Mouse (Mus musculus): ENCODE measurements around the gene Commd3. TPM values are rescaled to one million over a fixed set of nuclear protein-coding genes. Genes with fewer than 3 reads are reported as not detected.

Commd3 gene
- polyA plus RNA-seq, 1 experiment from 2014 or later, result 223 TPM

DNA sequence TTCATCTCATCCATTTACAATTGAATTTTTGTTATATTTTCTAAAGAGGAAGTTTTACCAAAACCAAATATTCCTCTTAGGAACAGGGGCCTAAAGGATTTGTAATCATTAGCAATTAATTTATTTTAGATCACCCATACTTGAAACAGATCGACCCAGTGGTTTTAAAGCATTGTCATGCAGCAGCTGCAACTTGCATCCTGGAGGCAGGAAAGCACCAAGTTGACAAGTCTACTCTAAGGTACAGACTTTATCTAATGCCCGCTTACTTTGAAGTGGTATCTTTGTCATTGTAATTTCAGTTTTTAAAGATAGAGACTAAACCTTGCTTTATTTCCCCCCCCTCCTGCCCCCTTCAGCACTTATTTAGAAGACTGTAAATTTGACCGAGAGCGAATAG lies 1.6 kb downstream of the Commd3 start:
- H3K36me3 ChIP-seq (ENCODE audit: control insufficient read depth, insufficient read depth, low read length), result no peaks in the 10 kb centered on the region
- no peak overlapping the region; the same call in 1 of the 2 replicates for H3K4me2 ChIP-seq (replicated peaks; ENCODE audit: low read depth, low read length)

DNA sequence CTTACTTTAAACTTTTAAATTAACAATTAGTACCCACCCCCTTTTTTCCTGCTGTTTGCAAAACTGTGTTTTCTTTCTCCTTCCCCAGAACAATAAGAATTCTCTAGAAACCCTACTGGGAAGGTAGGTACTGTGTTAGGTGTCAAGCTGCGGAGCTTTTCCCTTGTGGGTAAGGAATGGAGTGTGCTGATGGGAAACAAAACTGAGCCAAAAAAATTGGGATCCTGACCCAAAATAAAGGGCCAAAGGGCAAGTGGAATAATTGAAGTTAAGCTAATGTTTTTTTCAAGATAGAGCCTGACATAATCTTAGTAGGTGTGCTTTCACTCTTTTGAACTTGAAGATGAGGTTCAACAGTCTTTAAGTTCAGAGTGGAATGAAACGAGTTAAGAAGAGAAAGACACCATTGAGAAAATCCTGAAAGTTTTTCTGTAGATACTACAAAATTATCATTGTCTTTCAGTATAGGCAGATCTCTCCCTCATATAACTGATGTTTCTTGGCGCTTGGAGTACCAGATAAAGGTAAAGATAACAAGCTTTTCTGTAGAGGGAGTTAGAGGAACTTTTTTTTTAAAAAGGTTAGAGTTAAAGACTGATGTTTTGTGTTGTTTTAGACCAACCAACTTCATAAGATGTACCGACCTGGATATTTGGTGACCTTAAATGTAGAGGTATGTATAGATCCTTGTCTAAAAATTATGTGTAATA lies 2.2 kb downstream of the Commd3 start:
- H3K9me3 ChIP-seq (ENCODE audit: control insufficient read depth, low read depth, low read length), result no peaks in the 10 kb centered on the region
- H3K27me3 ChIP-seq (ENCODE audit: control insufficient read depth, insufficient read depth, low read length), result no peaks in the 10 kb centered on the region
- ATAC-seq (ENCODE audit: insufficient number of reproducible peaks, insufficient read depth, low FRiP score, low read depth), result no peak
- H3K36me3 ChIP-seq (ENCODE audit: control insufficient read depth, insufficient read depth, low read length), result no peaks in the 10 kb centered on the region
- no peak overlapping the region for H3K4me3 ChIP-seq (ENCODE audit: low read depth, low read length)
- no peak overlapping the region for H3K27ac ChIP-seq (ENCODE audit: low read length)
- H3K4me2 ChIP-seq (replicated peaks; ENCODE audit: low read depth, low read length), result no peak overlapping the region; the same call in 1 of the 2 replicates
- H3K4me1 ChIP-seq (ENCODE audit: control insufficient read depth, insufficient read depth, low read length), result peaks cover 6% of the 10 kb centered on the region; the same call in 1 of the 2 replicates
- no peak overlapping the region for H3K9ac ChIP-seq (replicated peaks; ENCODE audit: low read depth, low read length)
- 77% methylated on average over 4 of the region's 4 CpGs for WGBS

More for the DNA sequence above, 1.6 kb downstream of the Commd3 start:
- H3K27ac ChIP-seq (ENCODE audit: low read length), result no peak overlapping the region
- H3K9me3 ChIP-seq (ENCODE audit: control insufficient read depth, low read depth, low read length), result no peaks in the 10 kb centered on the region
- no peak overlapping the region for H3K9ac ChIP-seq (replicated peaks; ENCODE audit: low read depth, low read length)
- H3K4me1 ChIP-seq (ENCODE audit: control insufficient read depth, insufficient read depth, low read length), result peaks cover 6% of the 10 kb centered on the region; the same call in 1 of the 2 replicates
- H3K27me3 ChIP-seq (ENCODE audit: control insufficient read depth, insufficient read depth, low read length), result no peaks in the 10 kb centered on the region
- 56% methylated on average over 4 of the region's 4 CpGs for WGBS
- no peak overlapping the region for H3K4me3 ChIP-seq (ENCODE audit: low read depth, low read length)
- no peak for ATAC-seq (ENCODE audit: insufficient number of reproducible peaks, insufficient read depth, low FRiP score, low read depth)

DNA sequence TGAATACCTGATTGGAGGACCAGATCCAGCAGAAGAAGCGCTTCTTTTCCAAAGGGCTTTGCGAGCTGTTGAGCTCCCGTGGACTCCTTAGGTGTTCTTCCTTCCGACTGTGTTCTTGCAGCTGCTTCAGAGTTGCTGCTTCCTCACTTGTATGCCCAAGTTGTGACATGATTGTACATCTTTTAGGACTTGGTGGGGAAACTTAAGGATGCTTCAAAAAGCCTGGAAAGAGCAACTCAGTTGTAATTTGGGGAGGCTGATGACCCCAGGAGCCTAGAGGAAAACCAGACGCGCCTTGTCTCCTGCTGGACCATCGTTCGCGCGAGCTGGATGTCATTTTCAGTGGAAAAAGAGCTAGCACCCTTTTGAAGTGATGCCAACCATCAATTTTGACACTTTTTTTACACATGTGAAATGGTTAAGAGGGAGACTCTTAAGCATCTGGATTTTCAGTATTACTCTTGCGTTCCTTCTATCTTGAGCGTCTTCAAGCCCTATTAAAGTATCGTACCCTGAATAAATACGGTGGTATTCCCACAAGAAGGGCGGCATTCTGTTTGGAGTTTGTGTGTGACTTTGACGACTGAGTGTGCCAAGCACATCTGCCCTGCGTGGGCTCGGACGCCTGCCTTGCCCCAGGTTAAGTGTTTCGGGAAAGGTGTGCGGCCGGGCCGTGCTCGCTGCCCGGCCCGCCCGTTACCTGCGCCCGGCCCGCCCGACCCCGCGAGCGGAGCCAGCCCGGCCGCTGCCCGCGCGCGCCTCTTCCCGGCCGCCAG lies 3.7 kb downstream of the Commd3 start:
- WGBS, result 12% methylated on average over 42 of the region's 42 CpGs

DNA sequence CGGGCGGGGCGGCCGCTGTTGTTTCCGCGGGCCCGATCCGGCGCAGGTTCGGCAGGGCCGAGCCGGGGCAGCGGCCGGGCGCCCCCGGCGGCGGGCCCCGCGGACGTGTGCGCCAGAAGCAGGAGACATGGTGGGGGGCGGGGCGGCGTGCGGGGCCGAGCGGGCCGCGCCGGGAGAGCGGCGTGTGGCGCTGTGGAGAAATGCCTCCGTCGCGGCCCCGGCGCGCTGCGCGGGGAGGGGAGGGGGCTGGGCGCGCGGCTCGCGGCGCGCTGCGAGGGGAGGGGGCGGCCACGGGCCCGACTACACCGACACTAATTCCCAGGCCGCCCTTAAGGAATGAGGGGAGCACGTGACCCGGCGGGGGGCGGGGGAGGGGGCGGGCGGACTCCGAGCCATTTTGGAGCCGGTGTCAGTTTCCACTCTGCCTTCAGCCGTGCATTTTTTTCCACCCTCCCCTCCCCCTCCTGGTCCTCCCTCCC lies 4.3 kb downstream of the Commd3 start:
- Histone ChIP-seq H3K27ac (ENCODE audit: low read length) (peak overlapping the region; percentile 92; the same call in 1 of the 2 replicates), H3K4me2 (replicated peaks; ENCODE audit: low read depth, low read length) (peak overlapping the region; percentile 86), H3K27me3 (ENCODE audit: control insufficient read depth, insufficient read depth, low read length) (no peaks in the 10 kb centered on the region), H3K4me1 (ENCODE audit: control insufficient read depth, insufficient read depth, low read length) (peaks cover 16% of the 10 kb centered on the region; the same call in 1 of the 2 replicates), H3K9ac (replicated peaks; ENCODE audit: low read depth, low read length) (peak overlapping the region; percentile 92), H3K36me3 (ENCODE audit: control insufficient read depth, insufficient read depth, low read length) (no peaks in the 10 kb centered on the region), H3K4me3 (ENCODE audit: low read depth, low read length) (peak overlapping the region; percentile 84), H3K9me3 (ENCODE audit: control insufficient read depth, low read depth, low read length) (no peaks in the 10 kb centered on the region)
- WGBS, result 0% methylated on average over 35 of the region's 64 CpGs
- peak; percentile 88 for ATAC-seq (ENCODE audit: insufficient number of reproducible peaks, insufficient read depth, low FRiP score, low read depth)

More for the DNA sequence above, 3.7 kb downstream of the Commd3 start:
- Histone ChIP-seq H3K9me3 (ENCODE audit: control insufficient read depth, low read depth, low read length) (no peaks in the 10 kb centered on the region), H3K9ac (replicated peaks; ENCODE audit: low read depth, low read length) (peak overlapping the region; percentile 92), H3K36me3 (ENCODE audit: control insufficient read depth, insufficient read depth, low read length) (no peaks in the 10 kb centered on the region), H3K4me2 (replicated peaks; ENCODE audit: low read depth, low read length) (peak overlapping the region; percentile 72), H3K4me1 (ENCODE audit: control insufficient read depth, insufficient read depth, low read length) (peaks cover 16% of the 10 kb centered on the region; the same call in 1 of the 2 replicates), H3K4me3 (ENCODE audit: low read depth, low read length) (peak overlapping the region; percentile 84), H3K27ac (ENCODE audit: low read length) (peak overlapping the region; percentile 92; the same call in 1 of the 2 replicates), H3K27me3 (ENCODE audit: control insufficient read depth, insufficient read depth, low read length) (no peaks in the 10 kb centered on the region)
- ATAC-seq (ENCODE audit: insufficient number of reproducible peaks, insufficient read depth, low FRiP score, low read depth), result no peak

DNA sequence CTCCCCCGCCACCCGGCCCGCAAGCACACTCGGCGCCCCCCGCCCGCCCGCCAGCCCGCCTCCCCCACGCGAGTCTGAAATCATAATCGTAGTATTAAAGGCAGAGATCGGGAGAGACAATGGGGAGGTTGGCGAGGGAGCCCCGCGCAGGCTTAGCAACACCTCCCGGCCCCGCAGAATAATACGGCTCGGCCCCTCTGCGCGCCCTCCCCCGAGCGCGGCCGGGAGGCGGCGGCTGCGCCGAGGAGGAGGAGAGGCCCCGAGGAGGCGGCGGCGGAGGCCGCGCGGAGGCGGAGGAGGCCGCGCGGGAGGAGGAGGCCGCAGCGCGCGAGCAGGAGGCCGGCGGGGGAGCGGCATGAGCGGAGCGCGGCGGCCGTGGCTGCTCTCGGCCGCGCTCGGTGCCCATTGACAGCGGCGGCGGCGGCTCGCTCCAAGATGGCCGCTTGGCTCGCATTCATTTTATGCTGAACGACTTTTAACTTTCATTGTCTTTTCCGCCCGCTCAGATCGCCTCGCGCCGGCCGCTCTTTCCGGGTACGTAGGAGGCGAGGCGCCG lies 4.8 kb downstream of the Commd3 start, which contains the start of gene Bmi1:
Gene Bmi1, plus strand, starts transcription at position 83 of the 556 bp plus-strand sequence.
- ATAC-seq (ENCODE audit: insufficient number of reproducible peaks, insufficient read depth, low FRiP score, low read depth), result peak; percentile 76
- H3K27ac ChIP-seq (ENCODE audit: low read length), result peak within 1 kb of the TSS; percentile 92
- H3K36me3 ChIP-seq (ENCODE audit: control insufficient read depth, insufficient read depth, low read length), result no peaks in the 10 kb centered on the region
- H3K9ac ChIP-seq (replicated peaks; ENCODE audit: low read depth, low read length), result peak within 1 kb of the TSS; percentile 92
- H3K4me1 ChIP-seq (ENCODE audit: control insufficient read depth, insufficient read depth, low read length), result peaks cover 16% of the 10 kb centered on the region; the same call in 1 of the 2 replicates
- peak within 1 kb of the TSS; percentile 84 for H3K4me3 ChIP-seq (ENCODE audit: low read depth, low read length)
- H3K4me2 ChIP-seq (replicated peaks; ENCODE audit: low read depth, low read length), result peak within 1 kb of the TSS; percentile 86
- H3K9me3 ChIP-seq (ENCODE audit: control insufficient read depth, low read depth, low read length), result no peaks in the 10 kb centered on the region
- WGBS, result under 1% methylated on average over 58 of the region's 77 CpGs
- no peaks in the 10 kb centered on the region for H3K27me3 ChIP-seq (ENCODE audit: control insufficient read depth, insufficient read depth, low read length)

DNA sequence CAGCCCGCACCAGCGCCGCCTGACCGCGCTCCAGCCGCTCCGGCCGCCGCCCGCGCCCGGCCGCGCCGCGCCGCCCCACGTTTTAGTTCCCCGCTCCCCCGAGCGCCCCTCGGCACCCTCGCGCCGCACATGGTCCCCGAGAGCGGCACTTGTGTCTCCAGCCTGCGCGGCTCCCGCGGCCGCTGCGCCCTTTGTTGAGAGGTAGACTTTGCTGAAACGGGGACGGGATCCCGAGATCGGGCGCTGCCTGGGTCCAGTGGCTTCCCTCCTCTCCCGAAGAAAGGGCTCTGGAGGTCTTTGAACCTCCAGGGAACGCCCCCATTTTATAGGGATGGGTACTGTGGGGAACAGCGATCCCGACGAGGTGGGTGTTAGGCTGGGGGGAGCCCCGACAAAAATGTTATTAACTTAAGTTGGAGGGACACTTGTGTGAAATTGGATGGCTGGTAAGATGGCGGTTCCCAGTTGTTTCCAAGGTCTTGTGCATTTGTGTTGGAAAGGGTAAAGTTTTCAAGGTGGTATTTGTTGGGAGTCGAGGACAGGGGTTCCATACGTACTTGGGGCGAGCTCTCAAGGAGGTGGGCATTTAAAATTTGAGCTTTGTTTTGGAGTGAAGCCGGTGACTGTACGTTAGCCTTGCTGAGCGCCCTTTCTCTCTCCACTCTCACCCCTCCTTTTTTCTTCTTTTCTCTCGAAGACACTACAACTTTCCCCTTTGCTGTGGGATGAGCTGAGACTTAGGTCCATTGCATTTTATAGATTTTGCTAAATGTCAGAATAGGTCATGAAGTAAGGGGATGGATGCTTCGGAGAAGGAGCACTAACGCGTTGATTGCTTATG lies 5.7 kb downstream of the Commd3 start:
- Histone ChIP-seq H3K4me3 (ENCODE audit: low read depth, low read length) (peak overlapping the region; percentile 84), H3K4me1 (ENCODE audit: control insufficient read depth, insufficient read depth, low read length) (peaks cover 16% of the 10 kb centered on the region; the same call in 1 of the 2 replicates), H3K4me2 (replicated peaks; ENCODE audit: low read depth, low read length) (peak overlapping the region; percentile 86), H3K36me3 (ENCODE audit: control insufficient read depth, insufficient read depth, low read length) (0 out of 2 replicates have a peak, but pooled peaks cover 3% of the 10 kb centered on the region), H3K27ac (ENCODE audit: low read length) (no peak overlapping the region), H3K27me3 (ENCODE audit: control insufficient read depth, insufficient read depth, low read length) (no peaks in the 10 kb centered on the region), H3K9me3 (ENCODE audit: control insufficient read depth, low read depth, low read length) (no peaks in the 10 kb centered on the region), H3K9ac (replicated peaks; ENCODE audit: low read depth, low read length) (peak overlapping the region; percentile 92)
- no peak for ATAC-seq (ENCODE audit: insufficient number of reproducible peaks, insufficient read depth, low FRiP score, low read depth)
- WGBS, result under 1% methylated on average over 42 of the region's 55 CpGs

DNA sequence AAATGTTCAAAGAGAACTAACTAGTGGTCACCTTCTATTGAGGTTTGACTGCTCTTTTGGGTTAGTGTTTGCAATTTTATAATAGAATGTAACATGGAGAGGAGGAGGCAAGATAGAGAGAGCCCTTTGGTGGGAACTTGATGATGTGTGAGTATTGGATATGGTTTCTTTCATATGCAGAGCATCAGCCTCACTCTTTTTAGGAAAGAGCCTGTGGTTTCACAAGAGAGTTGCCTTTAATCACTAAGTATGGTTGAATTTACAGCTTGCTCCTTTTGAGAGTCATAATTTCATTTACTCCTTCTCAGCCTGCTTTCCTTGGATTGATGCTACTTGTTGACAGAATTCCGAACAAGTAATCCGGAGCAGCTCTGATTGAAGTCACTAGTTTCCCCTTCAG lies 7.5 kb downstream of the Commd3 start:
- Histone ChIP-seq H3K9ac (replicated peaks; ENCODE audit: low read depth, low read length) (no peak overlapping the region), H3K4me1 (ENCODE audit: control insufficient read depth, insufficient read depth, low read length) (peaks cover 13% of the 10 kb centered on the region; the same call in 1 of the 2 replicates), H3K27me3 (ENCODE audit: control insufficient read depth, insufficient read depth, low read length) (no peaks in the 10 kb centered on the region), H3K4me3 (ENCODE audit: low read depth, low read length) (no peak overlapping the region), H3K27ac (ENCODE audit: low read length) (no peak overlapping the region), H3K36me3 (ENCODE audit: control insufficient read depth, insufficient read depth, low read length) (peaks cover 9% of the 10 kb centered on the region; the same call in 1 of the 2 replicates), H3K4me2 (replicated peaks; ENCODE audit: low read depth, low read length) (no peak overlapping the region), H3K9me3 (ENCODE audit: control insufficient read depth, low read depth, low read length) (no peaks in the 10 kb centered on the region)
- WGBS, result 77% methylated on average over 2 of the region's 2 CpGs
- ATAC-seq (ENCODE audit: insufficient number of reproducible peaks, insufficient read depth, low FRiP score, low read depth), result no peak

Measured in stomach, embryonic 14.5 days (tissue).